Mouse (Mus musculus) cerebellum, adult 2 months (tissue): ENCODE results near the gene B230104I21Rik.

Source experiments
- CTCF ChIP-seq: fragments of 200-500 bp; IDR thresholded peaks from 2 replicates; pipeline ENCODE4 v1.5.1; 2011; ENCODE audit warnings: low read depth, mild to moderate bottlenecking, control low read depth, low read length, moderate library complexity, borderline replicate concordance; ENCODE audit not compliant: insufficient read depth
- POLR2A ChIP-seq: fragments of 200-500 bp; IDR thresholded peaks from 2 replicates; pipeline ENCODE4 v1.6.1; 2011; ENCODE audit warnings: low read length, control low read depth, borderline replicate concordance; ENCODE audit not compliant: insufficient read depth

DNA sequence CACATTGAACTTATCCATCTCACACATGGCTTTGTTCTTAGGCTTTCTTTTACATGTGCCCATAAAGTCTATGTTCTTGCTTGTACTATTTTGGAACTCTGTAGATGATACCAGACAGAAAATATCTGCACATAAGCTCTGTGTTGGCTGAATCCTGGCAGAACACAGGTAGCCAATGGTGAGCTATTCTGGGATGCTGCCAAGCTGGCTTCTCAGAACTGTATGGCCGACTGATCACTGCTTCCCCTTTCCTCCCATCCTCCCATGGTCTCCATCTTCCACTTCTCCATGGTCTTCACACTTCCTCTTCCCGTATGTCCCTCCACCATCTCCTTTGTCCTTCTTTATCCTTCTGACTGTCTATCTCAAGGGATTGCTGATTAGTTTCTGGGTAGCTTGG lies 26.8 kb upstream of the B230104I21Rik start:
- TF ChIP-seq POLR2A (no peak), CTCF (no peak)
